ENCODE assay signal across 21 mouse cellular contexts in genomic region chr7:16591292-16591691, GRCm38 (mm10). TPM values are rescaled to one million over a fixed set of nuclear protein-coding genes. Genes with fewer than 3 reads are reported as not detected.
DNase-seq lines count a peak whose midpoint lies in the region; ATAC-seq and TF ChIP-seq lines count a peak whose summit lies in the region.
"Had no signal": no experiment of that assay in that cellular context is flagged by ENCODE, and none has a peak within 500 bp of the region (broad histone marks: within the 10 kb centered on the region; RNA-seq: fewer than 3 reads in every experiment).

No protein-coding gene starts in this region.

- peaks cover 37% of the 10 kb centered on the region for H3K4me1 ChIP-seq in heart, embryonic 16.5 days (ENCODE audit: control insufficient read depth, insufficient read depth, low read length)
- H3K4me1 ChIP-seq in MEL (ENCODE audit: control insufficient read depth in 1 of 2, insufficient read depth in 2 of 2, low read length in 2 of 2) = peaks cover 12 to 13% of the 10 kb centered on the region in 2 experiments
- H3K4me1 ChIP-seq: embryonic facial prominence, embryonic 15.5 days had no signal

- peaks cover 94% of the 10 kb centered on the region for H3K79me2 ChIP-seq in C2C12 (ENCODE audit: control insufficient read depth, insufficient read depth)
- H3K79me2 ChIP-seq in MEL (ENCODE audit: control insufficient read depth, insufficient read depth, low read length, poor library complexity) = peaks cover 4% of the 10 kb centered on the region
- H3K79me2 ChIP-seq in myocyte (ENCODE audit: control insufficient read depth, insufficient read depth) = peaks cover 81% of the 10 kb centered on the region

- no peak for TF ChIP-seq POLR2A in MEL (IDR thresholded peaks at IDR 0.05; ENCODE audit: control insufficient read depth in 1 of 2, insufficient read depth in 1 of 2, low read depth in 1 of 2, low read length in 2 of 2, poor library complexity in 1 of 2)
- TF ChIP-seq POLR2A in myocyte (IDR thresholded peaks at IDR 0.05; ENCODE audit: insufficient read length, low read depth) = no peak

- no peaks in the 10 kb centered on the region for H3K27me3 ChIP-seq in heart, embryonic 16.5 days (ENCODE audit: control insufficient read depth, insufficient read depth, low read length)
- H3K27me3 ChIP-seq in C2C12 (ENCODE audit: control insufficient read depth, insufficient read depth, insufficient read length) (no peaks in the 10 kb centered on the region), MEL (ENCODE audit: control insufficient read depth in 1 of 2, insufficient read depth in 2 of 2, low read length in 2 of 2) (no peaks in the 10 kb centered on the region), myocyte (ENCODE audit: control insufficient read depth, insufficient read depth, insufficient read length) (no peaks in the 10 kb centered on the region)
- H3K27me3 ChIP-seq: embryonic facial prominence, embryonic 15.5 days; forebrain, embryonic 15.5 days; heart, embryonic 13.5 days; hindbrain, embryonic 12.5 days had no signal

- no peak for TF ChIP-seq RAD21 in MEL (IDR thresholded peaks at IDR 0.05; ENCODE audit: low read depth, low read length)

- H3K27ac ChIP-seq in heart, embryonic 16.5 days (ENCODE audit: low read length) = peak overlapping the region; percentile 41; the same call in 1 of the 2 replicates
- peak overlapping the region; percentile 28; the same call in 1 of the 2 replicates for H3K27ac ChIP-seq in MEL (ENCODE audit: control insufficient read depth, low read depth, low read length)
- H3K27ac ChIP-seq: embryonic facial prominence, embryonic 15.5 days; forebrain, embryonic 15.5 days; heart, embryonic 13.5 days; hindbrain, embryonic 12.5 days had no signal

- DNase-seq in heart, postnatal 10 days = no peak
- peak; percentile 38 for DNase-seq in MEL (ENCODE audit: low read depth, low spot score)
- no peak for DNase-seq in embryo, embryonic 10.5 days (ENCODE audit: low spot score)
- no peak for DNase-seq in kidney, adult 11 months
- DNase-seq: adrenal gland, postnatal 25 days; B cell, adult 2 months; cerebellum, adult 18-20 months; cerebellum, adult 9-11 months; cerebellum, postnatal 36 days; gastrocnemius, postnatal 10 days; heart, postnatal 4 days had no signal

- no peak overlapping the region for H3ac ChIP-seq in C2C12 (ENCODE audit: control insufficient read depth, insufficient read length, low read depth)
- H3ac ChIP-seq in myocyte (ENCODE audit: control insufficient read depth, insufficient read length) = no peak overlapping the region

- H3K4me2 ChIP-seq in heart, embryonic 16.5 days (ENCODE audit: low read depth, low read length) = no peak overlapping the region
- peak overlapping the region; percentile 20 for H3K4me2 ChIP-seq in myocyte (ENCODE audit: low read depth)
- H3K4me2 ChIP-seq: embryonic facial prominence, embryonic 15.5 days; forebrain, embryonic 15.5 days; heart, embryonic 13.5 days; hindbrain, embryonic 12.5 days had no signal

- H3K36me3 ChIP-seq in heart, embryonic 16.5 days (ENCODE audit: control insufficient read depth, insufficient read depth) = no peaks in the 10 kb centered on the region; the same call in 1 of the 2 replicates
- H3K36me3 ChIP-seq in C2C12 (ENCODE audit: control insufficient read depth, insufficient read depth) (peaks cover 11% of the 10 kb centered on the region), MEL (ENCODE audit: control insufficient read depth in 1 of 2, insufficient read depth in 2 of 2, low read length in 2 of 2) (peaks cover 0 to 29% of the 10 kb centered on the region in 2 experiments; a peak in 2 of 4 replicates), myocyte (ENCODE audit: control insufficient read depth, insufficient read depth) (no peaks in the 10 kb centered on the region)

- no peak overlapping the region for H3K9ac ChIP-seq in heart, embryonic 16.5 days (ENCODE audit: low read length)
- H3K9ac ChIP-seq in MEL (ENCODE audit: control insufficient read depth, low read depth, low read length, poor library complexity, severe bottlenecking) = no peak overlapping the region
- H3K9ac ChIP-seq: embryonic facial prominence, embryonic 15.5 days; forebrain, embryonic 15.5 days; heart, embryonic 13.5 days; hindbrain, embryonic 12.5 days had no signal

- no peaks in the 10 kb centered on the region for H3K9me3 ChIP-seq in heart, embryonic 16.5 days (replicated peaks; ENCODE audit: control insufficient read depth, low read length)
- no peaks in the 10 kb centered on the region for H3K9me3 ChIP-seq in MEL (replicated peaks; ENCODE audit: insufficient read depth, low read length)
- H3K9me3 ChIP-seq: embryonic facial prominence, embryonic 15.5 days; forebrain, embryonic 15.5 days; heart, embryonic 13.5 days; hindbrain, embryonic 12.5 days had no signal

- H3K4me3 ChIP-seq in heart, embryonic 16.5 days (ENCODE audit: low read length) = no peak overlapping the region
- H3K4me3 ChIP-seq in C2C12 (ENCODE audit: insufficient read depth, poor library complexity, severe bottlenecking) (no peak overlapping the region), MEL (ENCODE audit: control insufficient read depth in 1 of 2, insufficient read depth in 1 of 2, low read depth in 2 of 2, low read length in 2 of 2) (no peak overlapping the region), myocyte (no peak overlapping the region)
- H3K4me3 ChIP-seq: embryonic facial prominence, embryonic 15.5 days; forebrain, embryonic 15.5 days; heart, embryonic 13.5 days; hindbrain, embryonic 12.5 days had no signal

- TF ChIP-seq CTCF in C2C12 (IDR thresholded peaks at IDR 0.05; ENCODE audit: control insufficient read depth, insufficient read depth, insufficient read length) = no peak
- no peak for TF ChIP-seq CTCF in MEL (IDR thresholded peaks at IDR 0.05 in 2 of 3, conservative IDR thresholded peaks at IDR 0.05 in 1 of 3; ENCODE audit: control insufficient read depth in 1 of 3, insufficient read depth in 1 of 3, low read depth in 2 of 3, low read length in 3 of 3, poor library complexity in 1 of 3, severe bottlenecking in 1 of 3)

- no peak for ATAC-seq in heart, embryonic 16.5 days (replicated peaks; ENCODE audit: extremely low read depth, insufficient read depth, low FRiP score)
- ATAC-seq: forebrain, embryonic 15.5 days; hindbrain, embryonic 16.5 days; inflammation-experienced regulatory T-cells, adult 6 months; intestine, postnatal 0 days had no signal

- 54% methylated on average over 1 of the region's 1 CpGs for WGBS in heart, embryonic 16.5 days

- intact Hi-C loops in heart, postnatal 10 days (cut with DNase I) = loop anchor here (2.0 kb wide), 1 partner anchor 20 kb away; no protein-coding TSS in a partner anchor

- TF ChIP-seq EP300 in MEL (IDR thresholded peaks at IDR 0.05; ENCODE audit: low read depth in 1 of 2, low read length in 2 of 2) = no peak

- H3K79me3 ChIP-seq in C2C12 (ENCODE audit: low read depth) = peaks cover 67% of the 10 kb centered on the region

TF ChIP-seq in C2C12, 6 proteins besides CTCF, POLR2A, EP300 and RAD21:
- peak; percentile 70 for TF ChIP-seq CEBPB (IDR thresholded peaks at IDR 0.05; ENCODE audit: low read depth)
- no peak for TF ChIP-seq FOSL1 (IDR thresholded peaks at IDR 0.05; ENCODE audit: insufficient read depth, low read length, poor library complexity, severe bottlenecking)

TF ChIP-seq in MEL, 35 proteins besides CTCF, POLR2A, EP300 and RAD21:
- TF ChIP-seq ZNF384 (IDR thresholded peaks at IDR 0.05; ENCODE audit: low read depth, low read length) (peak; percentile 3; the same call in 1 of the 2 replicates), GATA1 (IDR thresholded peaks at IDR 0.05; ENCODE audit: low read depth, low read length) (no peak)

TF ChIP-seq in myocyte, 11 proteins besides CTCF, POLR2A, EP300 and RAD21:
- TF ChIP-seq CEBPB (IDR thresholded peaks at IDR 0.05; ENCODE audit: insufficient read depth, poor library complexity, severe bottlenecking) (peak; percentile 99), POLR2AphosphoS2 (IDR thresholded peaks at IDR 0.05; ENCODE audit: insufficient read length, low read depth) (no peak)

RNA-seq across cellular contexts. Expression of gene Arhgap35, which starts 23.5 kb away (rescaled TPM):
- 12.9 and 16.0 TPM in 2 replicates for polyA plus RNA-seq in heart, embryonic 16.5 days (2015; fragmentation: Nextera tagmentation; extraction: Ambion mirVana)
- total RNA-seq in heart, postnatal 10 days (2021) = 10 to 100 TPM; 52.5 to 62.2 TPM
- polyA plus RNA-seq in C2C12 (2012; fragmentation: generic; extraction: Trizol) (26.8 TPM), MEL (2012; ENCODE audit: insufficient read depth in 1 of 2, insufficient read length in 2 of 2, low read depth in 1 of 2, low replicate concordance in 2 of 2, missing spikeins in 1 of 2) (10 to 100 TPM in 1 of 2 experiments, not detected in 1; 13.4 TPM), myocyte (2012; fragmentation: generic; extraction: Trizol) (21.7 TPM)
- 6.7 and 7.4 TPM in 2 replicates for total RNA-seq in MEL (2012; rRNA removed)
